7 mouse cellular contexts compared by ENCODE assay signal in the genomic region with DNA sequence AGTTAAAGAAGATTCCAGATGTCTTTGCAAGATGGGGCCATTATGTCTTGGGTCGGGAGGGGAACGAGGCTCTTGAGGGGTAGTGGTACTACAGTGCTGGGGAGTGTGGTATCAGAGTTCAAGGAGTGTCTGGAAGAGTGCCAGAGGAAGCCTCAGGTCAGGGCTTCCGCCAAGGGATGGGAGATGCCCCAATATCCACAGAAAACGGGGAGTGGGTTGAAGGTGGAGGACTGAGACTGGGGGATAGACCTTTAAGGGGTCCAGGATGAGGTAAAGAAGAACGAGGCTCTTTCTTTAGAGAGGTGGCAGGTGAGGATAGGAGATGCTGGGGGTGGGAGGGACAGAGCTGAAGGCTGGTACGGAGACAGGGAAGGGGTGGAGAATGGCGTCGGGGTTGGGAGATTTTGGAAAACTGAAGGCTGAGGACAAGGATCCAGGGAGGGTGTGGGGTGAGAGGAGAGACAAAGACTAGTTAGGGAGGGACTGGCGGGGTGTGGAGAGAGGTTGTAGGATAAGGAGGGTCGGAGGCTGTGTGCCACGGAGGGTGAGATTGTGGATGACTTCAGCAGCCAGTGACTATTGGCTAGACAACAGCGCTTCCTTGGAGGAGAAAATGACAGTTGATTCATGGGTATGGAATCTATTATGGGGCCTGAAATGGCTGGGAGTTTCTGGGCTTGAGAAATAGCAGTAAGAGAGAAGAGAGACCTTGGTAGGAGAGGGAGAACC. TPM values are rescaled to one million over a fixed set of nuclear protein-coding genes. Genes with fewer than 3 reads are reported as not detected.
DNase-seq lines count a peak whose midpoint lies in the region; ATAC-seq lines count a peak whose summit lies in the region.

No protein-coding gene starts in this region.

- 28% methylated on average over 12 of the region's 12 CpGs for WGBS in neural tube, embryonic 11.5 days
- WGBS in forebrain, embryonic 16.5 days = 21% methylated on average over 12 of the region's 12 CpGs
- WGBS in liver, embryonic 12.5 days (ENCODE audit: insufficient replicate concordance) = 25% methylated on average over 12 of the region's 12 CpGs

- peaks cover 45% of the 10 kb centered on the region for H3K4me1 ChIP-seq in neural tube, embryonic 11.5 days (ENCODE audit: control insufficient read depth, insufficient read depth, low read length)
- peaks cover 75% of the 10 kb centered on the region for H3K4me1 ChIP-seq in forebrain, embryonic 16.5 days (replicated peaks; ENCODE audit: control insufficient read depth, insufficient read depth, low read length)
- peaks cover 55% of the 10 kb centered on the region for H3K4me1 ChIP-seq in liver, embryonic 12.5 days

- H3K27ac ChIP-seq in neural tube, embryonic 11.5 days (ENCODE audit: low read depth, low read length) = peak overlapping the region; percentile 77
- peak overlapping the region; percentile 96 for H3K27ac ChIP-seq in forebrain, embryonic 16.5 days (ENCODE audit: low read length)
- no peak overlapping the region for H3K27ac ChIP-seq in liver, embryonic 12.5 days

- peak overlapping the region; percentile 27 for H3K4me3 ChIP-seq in neural tube, embryonic 11.5 days (ENCODE audit: low read depth, low read length)
- H3K4me3 ChIP-seq in forebrain, embryonic 16.5 days (replicated peaks; ENCODE audit: low read length) = peak overlapping the region; percentile 35
- H3K4me3 ChIP-seq in liver, embryonic 12.5 days = 0 out of 2 replicates have a peak overlapping the region, but pooled peaks have one; percentile 4

- DNase-seq in neural tube, embryonic 11.5 days (ENCODE audit: low spot score) = no peak
- DNase-seq in neural tube, embryonic 10.5 days (ENCODE audit: extremely low spot score, low spot score) = no peak
- DNase-seq in urinary bladder, postnatal 14 days (ENCODE audit: low spot score) = no peak
- no peak for DNase-seq in kidney, adult 9 months

- H3K9ac ChIP-seq in neural tube, embryonic 11.5 days (ENCODE audit: low read length) = peak overlapping the region; percentile 35; the same call in 1 of the 2 replicates
- H3K9ac ChIP-seq in forebrain, embryonic 16.5 days (replicated peaks; ENCODE audit: low read depth, low read length) = peak overlapping the region; percentile 33
- no peak overlapping the region for H3K9ac ChIP-seq in liver, embryonic 12.5 days

- peak overlapping the region; percentile 62 for H3K4me2 ChIP-seq in neural tube, embryonic 11.5 days (ENCODE audit: low read depth)
- peak overlapping the region; percentile 71 for H3K4me2 ChIP-seq in forebrain, embryonic 16.5 days (ENCODE audit: low read length)
- H3K4me2 ChIP-seq in liver, embryonic 12.5 days = peak overlapping the region; percentile 54

- peaks cover 8% of the 10 kb centered on the region for H3K36me3 ChIP-seq in neural tube, embryonic 11.5 days (ENCODE audit: control insufficient read depth, insufficient read depth, low read length)
- peaks cover 20% of the 10 kb centered on the region for H3K36me3 ChIP-seq in forebrain, embryonic 16.5 days (ENCODE audit: control insufficient read depth, insufficient read depth)
- peaks cover 26% of the 10 kb centered on the region for H3K36me3 ChIP-seq in liver, embryonic 12.5 days

- peak; percentile 17; the same call in 1 of the 2 replicates for ATAC-seq in neural tube, embryonic 11.5 days (ENCODE audit: insufficient read depth, low FRiP score, low TSS enrichment)
- 0 out of 2 replicates have a peak, but pooled peaks have one; percentile 1 for ATAC-seq in forebrain, embryonic 16.5 days
- no peak for ATAC-seq in liver, embryonic 12.5 days
- ATAC-seq in erythroblast, adult 5-6 weeks (replicated peaks; ENCODE audit: low FRiP score, poor library complexity, severe bottlenecking) = no peak

- H3K9me3 ChIP-seq in neural tube, embryonic 11.5 days (ENCODE audit: control insufficient read depth, low read length) = no peaks in the 10 kb centered on the region
- H3K9me3 ChIP-seq in forebrain, embryonic 16.5 days (ENCODE audit: control insufficient read depth, low read length) = no peaks in the 10 kb centered on the region
- no peaks in the 10 kb centered on the region for H3K9me3 ChIP-seq in liver, embryonic 12.5 days (replicated peaks)

- H3K27me3 ChIP-seq in neural tube, embryonic 11.5 days (ENCODE audit: control insufficient read depth, insufficient read depth, low read length) = no peaks in the 10 kb centered on the region
- no peaks in the 10 kb centered on the region for H3K27me3 ChIP-seq in forebrain, embryonic 16.5 days (replicated peaks; ENCODE audit: control insufficient read depth, insufficient read depth, low read length)
- H3K27me3 ChIP-seq in liver, embryonic 12.5 days (replicated peaks) = peaks cover 51% of the 10 kb centered on the region

RNA-seq across cellular contexts. Expression of a gene that starts 11.8 kb away (rescaled TPM):
- 14.6 and 15.0 TPM in 2 replicates for polyA plus RNA-seq in neural tube, embryonic 11.5 days (2014; fragmentation: Nextera tagmentation; extraction: Ambion mirVana)
- 25.6 and 32.7 TPM in 2 replicates for polyA plus RNA-seq in forebrain, embryonic 16.5 days (2015; fragmentation: Nextera tagmentation; extraction: Ambion mirVana)
- 2.3 and 2.7 TPM in 2 replicates for polyA plus RNA-seq in liver, embryonic 12.5 days (2016; fragmentation: Nextera tagmentation; extraction: Ambion mirVana)
- 7.7 TPM in 1 of 2 replicates, not detected in the other for total RNA-seq in erythroblast, adult 5-6 weeks (2015; ENCODE audit: low replicate concordance)
- total RNA-seq in erythroblast, adult 5-6 weeks (2017; ENCODE audit: low replicate concordance) = 0.17 and 0.84 TPM in 2 replicates

RNA-seq across cellular contexts. Expression of a gene that starts 13.4 kb away (rescaled TPM):
- polyA plus RNA-seq in neural tube, embryonic 11.5 days (2014; fragmentation: Nextera tagmentation; extraction: Ambion mirVana) = 49.3 and 54.1 TPM in 2 replicates
- polyA plus RNA-seq in forebrain, embryonic 16.5 days (2015; fragmentation: Nextera tagmentation; extraction: Ambion mirVana) = 60.2 and 60.6 TPM in 2 replicates
- polyA plus RNA-seq in liver, embryonic 12.5 days (2016; fragmentation: Nextera tagmentation; extraction: Ambion mirVana) = 89.9 and 91.3 TPM in 2 replicates
- total RNA-seq in erythroblast, adult 5-6 weeks (2015; ENCODE audit: low replicate concordance) = 23.6 and 48.4 TPM in 2 replicates
- total RNA-seq in erythroblast, adult 5-6 weeks (2017; ENCODE audit: low replicate concordance) = 18.6 and 20.4 TPM in 2 replicates

RNA-seq across cellular contexts. Expression of a gene that starts 25.3 kb away (rescaled TPM):
- 0.41 TPM in 1 of 2 replicates, not detected in the other for polyA plus RNA-seq in neural tube, embryonic 11.5 days (2014; fragmentation: Nextera tagmentation; extraction: Ambion mirVana)
- polyA plus RNA-seq in forebrain, embryonic 16.5 days (2015; fragmentation: Nextera tagmentation; extraction: Ambion mirVana) = 1.5 and 2.0 TPM in 2 replicates
- polyA plus RNA-seq in liver, embryonic 12.5 days (2016; fragmentation: Nextera tagmentation; extraction: Ambion mirVana) = 0.51 and 0.63 TPM in 2 replicates
- not detected in 2 replicates for total RNA-seq in erythroblast, adult 5-6 weeks (2015; ENCODE audit: low replicate concordance)
- total RNA-seq in erythroblast, adult 5-6 weeks (2017; ENCODE audit: low replicate concordance) = not detected in 2 replicates

RNA-seq across cellular contexts. Expression of a gene that starts 28.2 kb away (rescaled TPM):
- 35.8 and 39.0 TPM in 2 replicates for polyA plus RNA-seq in neural tube, embryonic 11.5 days (2014; fragmentation: Nextera tagmentation; extraction: Ambion mirVana)
- 34.6 and 34.7 TPM in 2 replicates for polyA plus RNA-seq in forebrain, embryonic 16.5 days (2015; fragmentation: Nextera tagmentation; extraction: Ambion mirVana)
- polyA plus RNA-seq in liver, embryonic 12.5 days (2016; fragmentation: Nextera tagmentation; extraction: Ambion mirVana) = 13.4 and 13.7 TPM in 2 replicates
- total RNA-seq in erythroblast, adult 5-6 weeks (2015; ENCODE audit: low replicate concordance) = 1.3 and 4.2 TPM in 2 replicates
- 2.1 and 7.4 TPM in 2 replicates for total RNA-seq in erythroblast, adult 5-6 weeks (2017; ENCODE audit: low replicate concordance)

RNA-seq across cellular contexts. Expression of a gene that starts 33.0 kb away (rescaled TPM):
- 54.4 and 57.6 TPM in 2 replicates for polyA plus RNA-seq in neural tube, embryonic 11.5 days (2014; fragmentation: Nextera tagmentation; extraction: Ambion mirVana)
- polyA plus RNA-seq in forebrain, embryonic 16.5 days (2015; fragmentation: Nextera tagmentation; extraction: Ambion mirVana) = 63.7 and 66.8 TPM in 2 replicates
- 39.5 and 40.9 TPM in 2 replicates for polyA plus RNA-seq in liver, embryonic 12.5 days (2016; fragmentation: Nextera tagmentation; extraction: Ambion mirVana)
- total RNA-seq in erythroblast, adult 5-6 weeks (2015; ENCODE audit: low replicate concordance) = 8.5 and 11.3 TPM in 2 replicates
- 7.4 and 11.0 TPM in 2 replicates for total RNA-seq in erythroblast, adult 5-6 weeks (2017; ENCODE audit: low replicate concordance)

Comparison
In these comparisons a context has a peak if more than half of its experiments do, and no peak if none do; other contexts are left out.
1. ATAC-seq: peak in neural tube, embryonic 11.5 days (single experiment) and forebrain, embryonic 16.5 days (single experiment); none in liver, embryonic 12.5 days (single experiment) and erythroblast, adult 5-6 weeks (single experiment).
2. Peak in every context shown above with its lines, with median percentiles within 50 percentile points of each other: H3K4me2 ChIP-seq and H3K4me3 ChIP-seq.